Mouse (Mus musculus) liver, adult 2 months (tissue): ENCODE data around the gene Ckap2l. TPM values are rescaled to one million over a fixed set of nuclear protein-coding genes. Genes with fewer than 3 reads are reported as not detected.

Experiments
- DNase-seq: peaks from one replicate; pipeline ENCODE4 v3.0.0-alpha.2; 2011; ENCODE audit warnings: low read depth, low spot score; ENCODE audit errors: extremely low read depth
- H3K27ac ChIP-seq: fragments of 200-500 bp; replicated peaks from 2 replicates; pipeline ENCODE4 v1.5.1; 2012; ENCODE audit warnings: low read depth, mild to moderate bottlenecking, control low read depth, inconsistent platforms, low read length; ENCODE audit not compliant: insufficient read depth
- H3K27me3 ChIP-seq: fragments of 200-500 bp; 2 replicates; pipeline ENCODE4 v1.6.1; 2012; ENCODE audit warnings: mild to moderate bottlenecking, moderate library complexity, low read length, inconsistent platforms; ENCODE audit not compliant: control insufficient read depth, insufficient read depth
- H3K36me3 ChIP-seq: fragments of 200-500 bp; 2 replicates; pipeline ENCODE4 v1.6.1; 2012; ENCODE audit warnings: low read length, inconsistent platforms; ENCODE audit not compliant: control insufficient read depth, insufficient read depth
- H3K4me1 ChIP-seq: fragments of 200-500 bp; 2 replicates; pipeline ENCODE4 v1.6.1; 2011; ENCODE audit warnings: low read length; ENCODE audit not compliant: control insufficient read depth, insufficient read depth
- H3K4me3 ChIP-seq: fragments of 200-500 bp; 2 replicates; pipeline ENCODE4 v1.5.1; 2011; ENCODE audit warnings: low read depth, mild to moderate bottlenecking, control low read depth, low read length, moderate library complexity; ENCODE audit not compliant: insufficient read depth
- H3K79me2 ChIP-seq: fragments of 200-500 bp; 2 replicates; pipeline ENCODE4 v1.6.1; 2012; ENCODE audit warnings: inconsistent platforms, mild to moderate bottlenecking, low read length, moderate library complexity; ENCODE audit not compliant: control insufficient read depth, insufficient read depth
- H3K9ac ChIP-seq: fragments of 200-500 bp; 2 replicates; pipeline ENCODE4 v1.6.1; 2012; ENCODE audit warnings: low read depth, mild to moderate bottlenecking, control low read depth, inconsistent platforms, low read length
- CTCF ChIP-seq: fragments of 200-500 bp; IDR thresholded peaks from 2 replicates; pipeline ENCODE4 v1.5.1; 2011; ENCODE audit warnings: low read depth, low read length, control low read depth
- POLR2A ChIP-seq: fragments of 200-500 bp; IDR thresholded peaks from 2 replicates; pipeline ENCODE4 v1.6.1; 2011; ENCODE audit warnings: low read length, control low read depth; ENCODE audit not compliant: insufficient read depth; ENCODE audit errors: extremely low read depth
- WGBS: fragments of 180-500 bp; shearing (Covaris S2); methylation state at CpG from one replicate; pipeline ENCODE4 v1.1.7; 2018; 5-methylcytosine and 5-hydroxymethylcytosine counted together
- polyA plus RNA-seq: library from polyadenylated mRNA; depleted of rRNA; stranded (reverse); fragments of >200 nt; gene quantifications from 2 replicates; pipeline ENCODE4 v1.2.3, GENCODE M21; 2012
- total RNA-seq: library from RNA; depleted of rRNA; stranded (reverse); fragments of >200 nt; gene quantifications from 2 replicates; pipeline ENCODE4 v1.2.3, GENCODE M21; 2014

The Ckap2l gene
- total and polyA plus RNA-seq, 2 experiments, result 0.04 to 0.09 TPM

- no peaks in the 10 kb centered on the region; the same call in 1 of the 2 replicates for H3K27me3 ChIP-seq
- no peaks in the 10 kb centered on the region for H3K4me1 ChIP-seq
- peak; percentile 19 for DNase-seq
- 73% methylated on average over 7 of the region's 7 CpGs for WGBS
- H3K36me3 ChIP-seq, result peaks cover 10% of the 10 kb centered on the region; the same call in 1 of the 2 replicates
- H3K27ac ChIP-seq, result peak within 1 kb of the TSS; percentile 40
- no peaks in the 10 kb centered on the region for H3K79me2 ChIP-seq
- no peak for TF ChIP-seq POLR2A
- no peak for TF ChIP-seq CTCF
- peak within 1 kb of the TSS; percentile 58 for H3K4me3 ChIP-seq
- 0 out of 2 replicates have a peak within 1 kb of the TSS, but pooled peaks have one; percentile 29 for H3K9ac ChIP-seq
Measured at GRCm38 (mm10) chr2:129309836-129310235, 12.8 kb upstream of the Ckap2l start, which contains the start of gene Il1a. Il1a (minus strand) TSS chr2:129309972.

GRCm38 (mm10) chr2:129306020-129306419, 9.0 kb upstream of the Ckap2l start:
- H3K4me3 ChIP-seq, result no peak overlapping the region

GRCm38 (mm10) chr2:129297589-129297982, 574 bp upstream of the Ckap2l start:
- TF ChIP-seq POLR2A, result no peak
- no peak for TF ChIP-seq CTCF
- H3K27me3 ChIP-seq, result no peaks in the 10 kb centered on the region
- H3K4me1 ChIP-seq, result peaks cover 4% of the 10 kb centered on the region
- DNase-seq, result no peak
- H3K79me2 ChIP-seq, result no peaks in the 10 kb centered on the region
- H3K36me3 ChIP-seq, result peaks cover 4% of the 10 kb centered on the region
- peak overlapping the region; percentile 33 for H3K27ac ChIP-seq
- H3K9ac ChIP-seq, result peak overlapping the region; percentile 59
- peak overlapping the region; percentile 53 for H3K4me3 ChIP-seq
- 4% methylated on average over 10 of the region's 10 CpGs for WGBS

More at GRCm38 (mm10) chr2:129306020-129306419, 9.0 kb upstream of the Ckap2l start:
- WGBS, result 64% methylated on average over 4 of the region's 4 CpGs
- no peaks in the 10 kb centered on the region; the same call in 1 of the 2 replicates for H3K27me3 ChIP-seq
- H3K36me3 ChIP-seq, result peaks cover 19% of the 10 kb centered on the region
- H3K4me1 ChIP-seq, result peaks cover 2% of the 10 kb centered on the region; the same call in 1 of the 2 replicates
- H3K9ac ChIP-seq, result no peak overlapping the region
- H3K79me2 ChIP-seq, result no peaks in the 10 kb centered on the region
- no peak overlapping the region for H3K27ac ChIP-seq
- DNase-seq, result peak; percentile 36
- TF ChIP-seq CTCF, result no peak
- TF ChIP-seq POLR2A, result no peak

- WGBS, result 57% methylated on average over 5 of the region's 5 CpGs
- no peak for DNase-seq
- H3K4me3 ChIP-seq, result no peak overlapping the region
- peaks cover 3% of the 10 kb centered on the region; the same call in 1 of the 2 replicates for H3K4me1 ChIP-seq
- H3K9ac ChIP-seq, result no peak overlapping the region
- no peaks in the 10 kb centered on the region for H3K27me3 ChIP-seq
- no peak overlapping the region for H3K27ac ChIP-seq
- 0 out of 2 replicates have a peak, but pooled peaks cover 1% of the 10 kb centered on the region for H3K36me3 ChIP-seq
- H3K79me2 ChIP-seq, result no peaks in the 10 kb centered on the region
- TF ChIP-seq POLR2A, result no peak
- no peak for TF ChIP-seq CTCF
Measured at GRCm38 (mm10) chr2:129296086-129296485, 926 bp downstream of the Ckap2l start.

GRCm38 (mm10) chr2:129295075-129295474, 1.9 kb downstream of the Ckap2l start:
- H3K27ac ChIP-seq, result no peak overlapping the region
- no peak for TF ChIP-seq CTCF
- TF ChIP-seq POLR2A, result no peak

GRCm38 (mm10) chr2:129273823-129274222, 23.2 kb downstream of the Ckap2l start:
- WGBS, result 97% methylated on average over 5 of the region's 5 CpGs
- Histone ChIP-seq H3K36me3 (no peaks in the 10 kb centered on the region), H3K4me1 (no peaks in the 10 kb centered on the region; the same call in 1 of the 2 replicates), H3K27me3 (no peaks in the 10 kb centered on the region), H3K4me3 (no peak overlapping the region), H3K79me2 (no peaks in the 10 kb centered on the region), H3K9ac (no peak overlapping the region), H3K27ac (no peak overlapping the region)
- TF ChIP-seq POLR2A (no peak), CTCF (no peak)
- no peak for DNase-seq

More at GRCm38 (mm10) chr2:129295075-129295474, 1.9 kb downstream of the Ckap2l start:
- Histone ChIP-seq H3K27me3 (no peaks in the 10 kb centered on the region), H3K4me3 (no peak overlapping the region), H3K36me3 (no peaks in the 10 kb centered on the region), H3K9ac (no peak overlapping the region), H3K4me1 (peaks cover 3% of the 10 kb centered on the region; the same call in 1 of the 2 replicates), H3K79me2 (no peaks in the 10 kb centered on the region)
- WGBS, result 96% methylated on average over 5 of the region's 5 CpGs
- DNase-seq, result no peak
